Mouse (Mus musculus) MEL-GATA-1-ER (cell line): ENCODE data around the gene Gm9857.
A peak's percentile ranks its signal among the peaks of the same experiment; 100 is the strongest.

Experiments
- DNase-seq: peaks from one replicate; pipeline ENCODE4 v3.0.0-alpha.2; 2012; ENCODE audit warnings: low read depth; ENCODE audit errors: extremely low read depth

Gene Gm9857

DNA sequence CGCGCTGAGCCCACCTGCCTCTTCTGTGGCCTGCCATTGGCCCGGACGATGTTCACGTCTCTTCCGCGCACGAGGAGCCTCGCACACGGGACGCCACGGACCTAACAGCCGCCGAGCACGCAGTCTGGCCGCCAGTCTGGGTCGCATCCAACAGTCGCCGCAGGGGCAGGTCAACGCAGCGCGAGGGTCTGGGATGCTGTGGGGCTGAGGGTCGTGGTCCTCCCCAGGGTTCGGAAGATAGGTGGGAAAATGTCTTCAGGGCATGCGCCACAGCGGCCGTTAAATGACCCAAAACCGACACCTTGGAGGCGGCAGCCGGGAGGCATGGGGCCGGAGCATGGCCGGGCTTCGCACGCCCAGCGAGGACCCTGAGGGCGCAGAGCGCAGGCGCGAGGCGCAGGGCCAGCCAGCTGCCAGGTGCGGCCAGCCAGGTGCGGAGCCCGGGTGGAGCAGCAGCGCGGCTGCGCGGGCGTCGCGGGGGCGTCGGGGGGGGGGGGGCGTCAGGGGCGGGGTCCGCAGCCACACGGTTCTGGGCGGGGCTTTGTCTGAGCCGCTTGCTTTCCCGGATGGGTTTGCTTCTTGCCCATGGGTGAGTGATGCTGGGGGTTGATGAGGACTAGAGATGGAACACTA, at the start of gene Gm9857:
Gm9857 (minus strand) TSS at position 445 of the 633 bp plus-strand sequence.
- DNase-seq: no peak

DNA sequence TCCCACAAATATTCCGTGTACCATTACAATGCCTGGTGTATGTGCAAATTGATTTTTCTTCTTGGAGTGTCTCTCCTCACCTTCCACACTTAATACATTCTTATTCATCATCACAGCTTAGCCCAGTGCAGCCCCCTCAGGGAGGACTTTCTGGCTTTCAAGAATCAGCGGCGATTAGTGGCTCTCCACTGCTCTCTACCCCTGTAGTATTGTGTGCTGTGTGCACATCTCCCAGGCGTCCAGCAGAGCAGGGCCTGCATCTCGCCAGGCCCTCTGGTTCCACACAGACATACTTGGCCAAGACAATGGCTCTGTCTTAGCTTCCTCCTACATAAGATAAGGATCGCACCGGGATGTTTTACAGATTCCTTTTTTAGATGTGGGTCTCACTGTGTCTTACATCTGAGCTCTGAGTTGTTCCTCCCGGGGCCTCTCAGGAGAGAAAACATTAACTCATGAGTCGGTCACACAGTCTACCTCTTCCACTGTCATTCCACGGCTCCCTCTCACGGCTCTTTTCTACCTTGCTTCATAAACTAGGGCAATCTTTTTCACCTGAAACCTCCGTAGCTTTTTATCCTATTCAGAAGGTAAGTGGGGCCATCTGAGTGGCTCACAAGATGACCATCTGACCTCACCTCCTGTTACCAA, 46.9 kb upstream of the Gm9857 start:
- no peak for DNase-seq

DNA sequence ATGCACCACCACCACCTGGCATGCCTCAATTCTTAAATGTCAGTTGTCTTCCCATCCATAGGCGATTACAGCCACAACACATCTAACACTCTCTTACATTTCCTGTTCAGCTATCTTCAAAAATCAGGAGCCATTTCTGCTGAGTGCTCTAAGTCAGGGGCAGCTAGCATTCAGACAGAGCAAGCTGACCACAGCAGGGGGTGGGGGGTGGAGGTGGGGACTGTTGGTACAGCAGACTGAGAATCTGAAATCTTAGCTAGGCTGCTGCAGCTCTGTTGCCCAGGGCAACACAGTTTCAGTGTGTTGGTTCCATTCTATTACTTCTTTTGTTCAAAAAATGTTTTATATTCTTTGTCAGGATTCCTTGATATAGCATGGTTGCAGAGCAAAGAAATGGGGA, 46.3 kb upstream of the Gm9857 start:
- no peak for DNase-seq

DNA sequence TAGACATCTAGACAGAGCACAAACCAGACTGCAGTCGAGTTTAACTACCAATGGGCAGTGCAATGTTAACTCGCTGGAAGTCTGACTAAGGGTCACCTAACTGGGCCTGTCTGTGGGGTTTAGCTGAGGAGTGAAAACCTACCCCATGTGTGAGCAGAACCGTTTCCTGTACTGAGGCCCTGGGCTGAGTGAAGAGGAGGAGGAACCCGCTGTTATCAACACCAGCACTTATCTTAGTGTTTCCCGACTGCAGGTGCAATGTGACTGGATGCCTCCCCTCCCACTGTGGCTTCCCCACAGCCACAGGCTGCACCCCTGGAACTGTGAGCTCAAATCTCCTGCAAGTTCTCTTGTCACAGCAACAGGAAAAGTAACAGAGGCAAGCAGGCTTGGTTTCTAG, 43.7 kb upstream of the Gm9857 start:
- DNase-seq: peak; percentile 59

DNA sequence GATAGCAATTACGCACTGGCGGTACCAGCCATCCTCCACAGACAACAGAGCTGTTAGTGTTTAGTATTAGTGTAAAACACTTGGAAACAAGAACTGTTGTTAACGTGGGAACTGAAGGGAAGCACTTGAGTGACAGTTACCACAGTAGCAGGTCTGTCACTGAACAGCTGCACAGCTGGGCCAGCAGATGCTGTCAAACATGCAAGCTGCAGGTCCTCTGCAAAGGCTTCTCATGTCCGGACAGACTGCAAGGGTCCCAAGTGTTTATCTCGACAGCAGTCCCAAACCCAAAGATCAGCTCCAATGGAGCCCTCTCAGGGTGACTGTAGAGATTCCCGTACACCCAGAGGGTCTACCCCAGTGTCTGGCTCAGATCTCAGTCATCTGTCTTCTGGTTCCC, 41.7 kb upstream of the Gm9857 start:
- no peak for DNase-seq

DNA sequence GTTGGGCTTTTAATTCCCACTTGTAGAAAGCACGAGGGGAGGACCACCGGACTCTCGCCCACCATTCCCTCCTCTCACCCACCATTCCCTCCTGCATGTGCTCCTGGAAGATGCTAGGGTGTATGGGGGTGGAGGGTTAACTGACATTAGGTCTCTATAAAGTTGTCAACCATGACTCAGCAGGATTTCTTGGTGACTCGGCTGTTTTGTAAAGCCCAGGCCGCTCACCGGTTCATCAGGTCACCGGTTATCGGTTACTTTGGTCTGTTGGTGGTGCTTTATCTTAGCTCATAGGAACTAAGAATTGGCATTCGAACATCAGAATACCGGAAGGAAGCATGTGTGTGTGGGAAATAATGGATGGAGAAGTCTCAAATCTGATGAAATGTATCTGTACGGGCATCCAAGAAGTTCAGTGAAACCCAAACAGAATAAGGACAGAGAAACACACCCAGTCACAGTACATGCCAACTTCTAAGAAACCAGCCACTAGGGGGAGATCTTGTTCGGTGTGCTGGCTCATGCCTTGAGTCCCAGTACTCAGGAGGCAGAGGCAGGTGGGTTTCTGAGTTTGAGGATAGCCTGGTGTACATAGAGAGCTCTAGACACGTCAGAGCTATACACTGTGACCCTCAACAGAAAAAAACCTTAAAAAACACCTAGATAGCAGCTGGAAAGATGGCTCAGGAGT, 37.2 kb upstream of the Gm9857 start:
- DNase-seq: no peak

DNA sequence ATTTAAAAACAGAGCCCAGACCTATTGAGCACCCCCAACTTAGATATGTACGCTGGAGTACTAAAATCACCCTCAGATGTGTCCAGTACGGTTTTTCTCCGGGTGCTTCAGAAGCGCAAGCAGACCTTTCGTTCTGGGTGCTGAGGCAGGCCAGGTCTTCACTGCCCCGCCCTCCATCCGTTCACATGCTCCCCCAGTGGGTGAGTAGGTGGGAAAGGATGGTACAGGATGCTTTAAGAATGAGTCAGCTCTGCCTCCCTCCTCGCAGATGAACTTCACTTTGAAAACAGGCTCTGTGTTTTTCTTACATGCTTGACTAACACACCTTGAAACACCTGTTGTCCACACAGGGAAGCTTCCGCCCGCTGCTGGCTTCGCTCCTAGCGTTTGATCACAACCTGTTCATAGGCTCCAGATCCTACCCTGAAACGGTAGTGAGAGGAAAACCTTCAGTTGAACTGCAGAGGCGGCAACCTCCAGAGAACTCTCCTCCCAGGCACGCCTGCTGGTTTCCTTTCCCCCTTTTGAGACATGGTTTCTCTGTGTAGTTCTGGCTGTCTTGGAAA, 34.8 kb upstream of the Gm9857 start:
- no peak for DNase-seq

DNA sequence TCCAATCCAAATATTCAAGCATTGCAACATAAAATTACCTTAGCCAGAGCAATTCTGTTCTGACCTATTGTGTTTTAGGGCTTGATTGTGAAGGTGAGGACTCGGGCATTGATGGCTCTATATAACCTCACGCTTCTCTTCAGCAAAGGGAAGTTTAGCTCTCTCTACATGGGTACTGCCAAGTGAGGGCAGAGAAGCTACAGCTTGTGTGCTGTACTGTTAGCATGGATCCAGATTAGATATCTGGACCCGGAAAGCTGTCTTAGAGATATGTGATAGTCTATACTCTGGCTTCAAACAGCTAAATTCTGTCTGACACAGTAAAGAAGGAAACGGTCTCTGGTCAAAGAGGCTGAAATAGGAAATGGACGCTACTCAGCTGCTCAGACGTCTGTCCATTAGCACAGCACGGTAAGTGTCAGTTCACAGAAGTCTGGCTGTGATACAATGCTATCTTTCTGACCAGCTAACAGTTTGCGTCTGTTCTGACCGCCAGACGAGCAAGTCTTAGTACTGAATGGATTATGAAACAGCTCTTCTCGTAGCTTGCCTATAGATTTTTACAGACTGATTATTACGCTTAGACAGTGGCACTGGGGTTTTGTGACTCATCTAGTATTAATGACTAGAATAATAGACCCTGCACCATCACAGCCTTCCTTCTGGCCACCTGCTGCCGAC, 33.9 kb upstream of the Gm9857 start:
- no peak for DNase-seq

DNA sequence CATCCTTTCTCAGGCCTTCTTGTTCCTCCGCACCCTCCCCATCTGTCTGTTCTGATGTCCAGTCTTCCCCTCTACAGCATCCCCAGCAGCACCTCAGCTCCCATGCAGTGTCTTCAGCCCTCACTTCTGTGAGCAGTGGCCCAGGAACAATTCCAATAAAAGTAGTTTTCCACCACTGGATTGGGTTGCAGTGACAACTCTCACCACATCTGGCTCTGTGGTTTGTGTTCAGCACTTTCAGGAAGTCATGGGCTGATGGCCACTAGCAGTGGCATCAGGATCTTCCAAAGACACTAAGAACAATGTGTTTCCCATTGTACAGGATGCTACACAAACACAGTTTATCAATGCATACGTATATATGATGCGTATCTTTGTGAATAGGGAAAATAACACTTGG, 25.8 kb upstream of the Gm9857 start:
- DNase-seq: no peak

DNA sequence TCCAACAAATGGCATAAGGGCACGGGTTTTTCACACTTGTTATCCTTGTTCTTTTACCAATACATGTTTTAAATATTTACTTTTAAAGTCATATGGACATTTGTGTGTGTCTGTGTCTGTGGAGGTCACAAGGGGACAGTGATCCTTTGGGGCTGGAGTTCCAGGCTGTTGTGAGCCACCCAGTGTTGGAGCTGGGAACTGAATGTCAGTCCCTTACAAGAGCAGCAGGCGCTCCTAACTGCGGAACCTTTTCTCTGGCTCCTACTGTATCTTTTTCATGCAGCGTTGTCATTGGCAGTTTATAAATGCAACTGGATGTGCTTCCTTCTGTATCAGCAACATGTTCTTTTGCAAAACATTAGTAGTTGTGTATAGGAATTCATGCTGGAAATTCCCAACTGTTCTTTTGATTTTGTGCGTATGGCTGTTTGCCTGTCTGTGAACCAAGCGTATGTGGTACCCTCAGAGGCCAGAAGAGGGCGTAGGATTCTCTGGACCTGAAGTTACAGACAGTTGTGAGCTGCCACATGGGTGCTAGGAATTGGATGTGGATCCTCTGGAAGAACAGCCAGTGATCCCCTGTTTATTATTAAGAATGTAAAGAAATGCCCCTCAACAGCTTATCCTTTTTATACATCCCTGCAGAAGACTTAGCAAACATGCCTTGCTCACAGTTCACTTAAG, 24.3 kb upstream of the Gm9857 start:
- no peak for DNase-seq

DNA sequence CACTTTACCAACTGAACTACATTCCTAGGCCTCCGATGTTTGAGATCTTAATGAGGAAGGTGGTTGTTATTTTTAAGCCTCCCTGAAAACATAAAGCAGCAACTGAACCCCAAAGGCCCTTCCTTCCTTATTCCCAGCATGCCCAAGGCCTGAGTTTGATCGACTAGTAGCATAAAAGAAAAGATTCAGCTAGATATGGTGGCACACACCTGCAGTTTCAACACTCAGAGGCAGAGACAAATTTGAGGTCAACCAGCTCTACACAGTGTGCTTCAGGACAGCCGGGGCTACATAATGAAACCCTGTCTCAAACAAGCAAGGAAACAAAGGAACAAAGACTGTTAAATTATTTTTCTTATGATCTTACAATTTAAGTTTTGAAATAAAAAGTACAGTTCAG, 23.5 kb upstream of the Gm9857 start:
- DNase-seq: no peak

DNA sequence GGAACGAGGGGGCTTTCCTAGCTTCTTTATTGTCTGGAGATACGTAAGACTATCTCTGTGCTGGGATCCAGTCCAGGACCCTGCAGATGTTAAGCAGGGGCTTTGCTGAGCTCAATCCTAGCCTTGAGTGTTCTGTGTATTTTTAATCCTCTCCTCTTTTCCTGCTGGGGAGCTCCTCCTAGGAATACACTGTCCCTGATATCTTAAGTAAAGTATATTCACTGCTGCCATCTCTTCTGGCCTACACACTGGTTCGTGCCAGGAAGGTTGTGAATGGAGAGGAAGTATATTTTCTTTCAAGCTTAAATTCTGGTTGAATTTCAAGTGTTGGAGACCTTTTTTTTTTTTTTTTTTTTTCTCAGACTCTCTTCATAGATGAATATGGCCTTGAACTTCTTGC, 23.0 kb upstream of the Gm9857 start:
- no peak for DNase-seq

DNA sequence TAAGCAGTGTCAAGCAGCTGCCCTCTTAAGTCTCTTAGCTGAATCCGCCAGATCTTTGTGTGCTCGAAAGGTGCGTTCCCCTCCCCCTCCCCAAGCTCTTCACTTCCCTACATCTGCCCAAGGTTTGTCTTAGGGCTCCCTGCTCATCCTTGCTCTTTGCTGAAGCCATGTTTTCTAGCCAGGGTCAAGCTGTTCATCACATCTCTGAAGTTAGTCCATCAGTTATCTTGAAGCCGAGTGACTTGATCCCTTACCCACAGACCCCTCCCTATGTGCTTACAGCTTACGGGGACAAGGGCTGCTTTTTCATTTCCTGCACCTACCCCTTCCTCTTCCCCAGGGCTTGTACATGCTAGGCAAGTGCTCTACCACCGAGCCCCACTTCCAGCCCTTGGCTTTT, 21.4 kb upstream of the Gm9857 start:
- DNase-seq: no peak

DNA sequence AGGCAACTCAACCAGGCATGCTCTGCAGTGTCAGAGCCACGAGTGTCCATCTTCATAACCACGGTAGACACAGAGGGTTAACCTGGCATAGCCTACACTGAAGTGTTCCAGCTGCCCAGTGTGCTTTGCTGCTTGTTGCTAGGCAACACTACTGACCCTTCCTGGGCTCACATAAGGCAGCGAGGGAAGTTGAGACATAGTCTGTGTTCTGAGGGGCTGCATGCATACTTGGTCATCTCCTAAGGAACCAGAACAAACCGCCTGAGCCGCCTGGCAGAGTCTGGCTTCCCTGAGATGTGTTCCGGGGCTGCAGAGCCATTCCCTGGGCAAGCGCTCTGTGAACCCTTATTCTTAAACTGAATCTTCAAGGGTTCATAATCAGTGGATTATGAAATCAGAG, 21.0 kb upstream of the Gm9857 start:
- DNase-seq: no peak

DNA sequence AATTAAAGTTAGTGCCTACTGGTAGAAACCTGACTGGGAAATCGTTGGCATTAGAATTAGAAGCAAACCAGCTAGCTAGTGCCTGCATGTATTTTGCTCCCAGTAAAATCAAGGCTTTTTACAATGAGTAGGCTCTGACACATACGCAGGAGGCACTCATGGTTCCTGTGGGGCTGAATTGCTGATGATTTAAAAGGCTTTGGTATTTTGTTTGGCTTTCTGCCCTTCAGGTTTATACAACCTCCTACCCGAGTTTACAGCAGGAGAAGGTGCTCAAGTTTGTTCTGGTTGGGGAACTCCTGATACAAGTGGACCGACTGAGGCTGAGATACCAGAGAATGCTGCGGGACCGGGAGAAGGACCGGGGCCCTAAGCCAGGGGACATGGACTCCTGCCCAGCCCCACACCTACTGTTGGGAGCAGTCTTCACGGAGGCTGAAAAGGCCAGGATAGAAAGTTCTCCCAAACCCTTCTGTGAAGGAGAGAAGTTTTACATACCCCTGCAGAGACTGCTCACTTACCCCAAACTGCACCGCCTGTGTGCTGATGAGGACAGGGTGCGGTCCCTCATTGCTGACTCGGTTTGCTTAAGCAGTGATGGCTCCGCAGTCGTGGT, 19.5 kb upstream of the Gm9857 start:
- DNase-seq: no peak

DNA sequence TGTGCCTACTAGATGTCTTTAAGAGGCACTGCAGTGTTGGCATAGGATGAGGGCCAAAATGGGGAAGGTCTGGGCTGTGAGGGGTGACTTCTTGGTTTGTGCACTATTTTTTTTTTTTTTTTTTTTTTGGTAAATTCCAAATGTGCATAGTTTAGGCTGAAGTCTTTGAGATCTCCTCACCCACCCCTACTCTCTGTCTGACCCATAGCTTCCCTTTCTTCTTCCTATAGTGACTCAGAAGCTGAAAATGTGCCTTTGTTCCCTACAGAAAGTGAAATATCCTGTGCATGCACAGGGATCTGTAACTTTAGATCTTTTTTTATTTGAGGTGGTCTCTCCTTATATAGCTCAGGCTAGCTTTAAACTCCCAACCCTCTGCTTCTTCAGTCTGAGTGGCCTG, 17.7 kb upstream of the Gm9857 start:
- no peak for DNase-seq

DNA sequence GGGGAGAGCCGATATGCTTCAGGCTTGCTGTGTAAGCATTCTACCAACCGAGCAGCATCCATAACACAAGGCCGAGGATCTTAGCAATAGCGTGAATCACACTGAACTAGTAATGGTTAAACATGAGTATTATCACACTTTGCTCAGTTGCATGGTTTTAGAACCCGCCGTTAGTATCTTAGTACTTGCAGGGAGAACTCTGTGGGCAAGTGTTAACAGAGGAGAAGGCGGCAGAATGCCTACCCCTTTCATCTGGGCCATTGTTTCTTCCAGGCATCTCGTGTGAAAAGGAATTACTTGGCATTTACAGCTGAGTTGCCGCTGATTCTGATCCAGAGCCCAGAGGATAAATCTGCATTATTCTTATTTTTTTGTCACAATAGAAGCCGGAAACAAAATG, 751 bp upstream of the Gm9857 start:
- no peak for DNase-seq

DNA sequence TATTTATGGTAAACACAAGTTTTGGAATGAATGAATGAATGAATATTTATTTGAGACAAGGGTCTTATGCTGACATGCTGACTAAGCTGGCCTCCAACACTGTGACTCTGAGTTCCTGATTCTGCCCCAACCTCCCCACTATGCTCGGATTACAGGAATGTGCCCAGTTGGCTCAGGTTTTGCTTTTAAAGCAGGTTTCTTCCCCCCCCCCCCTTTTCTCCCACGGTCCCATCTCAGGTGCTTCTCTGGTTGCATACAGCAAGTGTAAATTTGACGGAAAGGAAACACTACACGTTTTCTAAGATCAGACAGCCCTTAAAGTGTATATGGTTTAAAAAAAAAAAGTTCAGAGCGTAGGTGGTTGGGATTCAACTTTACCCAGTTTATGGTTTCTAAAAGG, 672 bp downstream of the Gm9857 start, which contains the start of gene Henmt1:
Henmt1 (plus strand) TSS at position 301 of the 400 bp plus-strand sequence.
- DNase-seq: no peak

DNA sequence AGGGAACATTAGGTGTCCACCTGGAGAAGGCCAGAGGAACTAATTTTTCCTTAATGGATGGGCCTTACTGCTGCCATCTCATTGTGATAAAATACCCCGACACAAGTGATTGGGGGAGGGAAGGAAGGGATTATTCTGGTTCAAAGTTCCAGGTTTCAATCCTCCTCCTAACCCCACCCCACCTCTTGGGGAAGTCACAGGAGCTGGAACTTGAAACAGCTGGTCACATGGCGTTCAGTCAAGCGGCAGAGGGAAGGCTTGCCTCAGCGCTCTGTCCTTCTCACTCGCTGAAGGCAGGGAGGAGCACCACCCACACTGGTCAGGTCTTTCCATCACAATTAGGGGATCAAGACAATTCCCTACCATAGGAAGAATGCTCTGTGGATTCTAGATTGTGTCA, 1.6 kb downstream of the Gm9857 start:
- no peak for DNase-seq

DNA sequence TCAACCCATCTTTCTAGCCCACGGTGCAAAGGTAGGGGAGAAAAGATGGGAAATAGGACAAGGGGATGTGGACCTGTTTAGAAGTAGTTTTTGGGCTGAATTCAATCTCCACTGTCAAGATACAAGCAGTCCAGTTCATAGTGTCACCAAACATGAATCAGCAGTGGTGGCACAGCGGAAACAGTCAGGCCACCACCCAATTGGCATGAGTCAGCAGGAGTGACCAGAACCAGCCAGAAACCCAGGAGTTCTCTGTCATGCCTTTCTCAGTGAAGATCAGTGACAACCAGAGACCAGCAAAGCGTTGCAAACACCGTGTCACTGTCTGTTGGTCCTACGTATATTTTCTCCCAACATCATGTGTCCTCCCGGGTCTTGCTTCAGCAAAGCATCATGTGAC, 6.7 kb downstream of the Gm9857 start:
- DNase-seq: no peak

DNA sequence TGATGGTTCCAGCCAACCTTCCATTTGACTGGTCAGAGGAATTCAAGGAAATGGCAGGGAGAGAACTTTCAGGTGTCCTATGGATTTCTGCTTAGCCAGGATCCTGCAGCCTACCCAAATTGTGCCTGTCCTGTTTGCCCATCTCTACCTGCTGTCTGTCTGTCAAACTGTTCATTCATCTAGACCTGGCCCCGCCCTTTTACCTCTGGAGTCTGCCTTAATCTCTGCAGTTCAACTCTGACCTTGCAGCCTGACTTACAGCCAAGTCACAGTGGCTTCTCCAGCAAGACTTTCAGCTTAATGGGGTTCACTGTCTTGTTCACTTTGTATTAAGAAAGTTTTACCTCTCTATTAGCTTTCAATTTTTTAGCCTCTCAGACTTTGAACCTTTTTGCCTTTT, 13.9 kb downstream of the Gm9857 start:
- DNase-seq: no peak
